Mouse (Mus musculus) mammary gland, adult 2 months (tissue): ENCODE data around the gene Strc. TPM values are rescaled to one million over a fixed set of nuclear protein-coding genes. Genes with fewer than 3 reads are reported as not detected.

Experiments used
- polyA plus RNA-seq: library from polyadenylated mRNA; depleted of rRNA; stranded (reverse); fragments of >200 nt; gene quantifications from 2 replicates; pipeline ENCODE4 v1.2.3, GENCODE M21; 2012; ENCODE audit warnings: low replicate concordance; rRNA removed

Gene Strc
- 0.13 and 0.17 TPM in 2 replicates for polyA plus RNA-seq

DNA sequence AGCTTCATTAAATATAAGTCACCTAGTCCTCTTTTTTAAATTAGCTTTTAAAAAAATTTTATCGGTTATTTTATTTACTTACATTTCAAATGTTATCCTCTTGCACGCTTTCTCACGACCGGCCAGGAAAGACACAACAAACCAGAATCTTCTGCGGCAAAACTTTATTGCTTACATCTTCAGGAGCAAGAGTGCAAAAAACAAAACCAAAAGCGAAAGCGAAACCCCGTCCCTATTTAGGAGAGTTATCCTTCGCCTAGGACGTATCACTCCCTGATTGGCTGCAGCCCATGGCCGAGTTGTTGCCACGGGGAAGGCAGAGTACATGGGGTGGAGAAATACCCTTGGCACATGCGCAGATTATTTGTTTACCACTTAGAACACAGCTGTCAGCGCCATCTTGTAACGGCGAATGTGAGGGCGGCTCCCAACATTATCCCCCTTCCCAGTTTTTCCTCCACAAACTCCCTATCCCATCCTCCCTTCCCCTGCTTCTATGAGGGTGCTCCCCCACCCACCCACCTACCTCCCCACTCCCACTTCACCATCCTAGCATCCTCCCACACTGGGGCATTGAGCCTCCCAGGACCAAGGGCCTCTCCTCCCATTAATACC lies at the start of gene Strc:
TSS of gene Strc (minus strand) at position 208 of the 615 bp plus-strand sequence.

GRCm38 (mm10) chr2:121413387-121414042 lies 26.5 kb upstream of the Strc start, which contains the start of the genes Pdia3 and Catsper2:
TSS of gene Pdia3 (plus strand) at chr2:121413775.
TSS of gene Catsper2 (minus strand) at chr2:121413792.

DNA sequence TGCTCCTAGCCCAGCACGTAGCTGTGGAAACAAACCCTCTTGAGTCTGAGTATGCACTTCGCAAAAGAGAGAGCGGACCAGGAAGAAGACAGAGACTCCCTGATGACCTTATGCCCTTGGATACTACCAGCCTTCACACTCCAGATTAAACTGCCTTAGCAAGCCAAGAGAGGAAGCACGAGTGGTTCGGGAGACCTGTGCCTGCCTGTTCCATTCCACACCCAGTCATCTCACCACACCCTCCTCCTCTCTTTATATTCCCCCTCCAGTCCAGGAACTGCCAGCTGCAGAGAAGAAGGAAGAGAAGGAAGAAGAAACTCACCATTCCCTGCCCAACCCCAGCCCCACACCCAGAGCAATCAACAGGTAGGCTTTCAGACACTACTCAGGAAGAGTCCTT lies 29.5 kb downstream of the Strc start, which contains the start of gene Ckmt1:
TSS of gene Ckmt1 (plus strand) at position 221 of the 400 bp plus-strand sequence.

DNA sequence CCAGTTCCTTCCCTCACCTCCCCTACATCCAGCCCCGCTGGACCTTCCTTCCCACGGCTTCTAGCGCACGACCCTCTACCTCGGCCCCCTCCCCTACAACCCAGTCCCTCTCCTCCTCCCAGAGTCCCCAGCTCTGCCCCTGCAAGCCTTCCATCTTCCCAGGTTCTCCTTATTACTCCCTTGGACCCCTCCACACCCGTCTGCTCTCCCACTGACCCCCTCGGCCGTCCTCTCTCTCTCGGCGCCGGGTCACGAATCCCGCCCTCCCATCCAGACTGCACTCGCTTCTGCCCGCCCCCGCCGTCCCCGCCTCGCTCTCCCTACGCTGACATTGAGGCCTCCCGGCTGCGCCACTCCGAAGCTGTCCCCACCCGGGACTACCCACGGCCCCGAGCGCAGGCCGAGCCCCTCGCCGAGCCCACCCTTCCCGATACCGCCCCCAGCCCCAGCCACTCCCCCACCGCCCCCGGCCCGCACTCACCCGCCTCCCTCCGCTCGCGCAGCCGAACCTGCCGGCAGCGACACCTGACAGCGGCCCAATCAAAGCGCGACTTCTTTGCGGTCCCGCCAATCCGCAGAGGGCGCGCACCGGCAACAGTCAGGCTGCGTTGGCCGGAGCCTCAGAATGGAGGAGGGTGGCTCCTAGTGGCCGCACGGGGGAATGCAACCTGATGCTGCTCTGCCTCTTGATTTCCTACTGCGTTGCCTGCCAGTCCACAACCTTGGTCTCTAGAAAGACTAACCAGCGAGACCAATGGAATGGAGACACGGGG lies 32.0 kb downstream of the Strc start, which contains the start of gene Ppip5k1:
TSS of gene Ppip5k1 (minus strand) at position 577 of the 773 bp plus-strand sequence.

Other genes starting within 250 kb of the Strc start
- gene Adal, start 246.7 kb downstream of the Strc start, polyA plus RNA-seq, result 3.2 and 6.8 TPM in 2 replicates
- 8.7 and 13.8 TPM in 2 replicates for gene Lcmt2, start 246.5 kb downstream of the Strc start, polyA plus RNA-seq
- gene Tubgcp4, start 216.5 kb downstream of the Strc start, polyA plus RNA-seq, result 38.3 and 50.0 TPM in 2 replicates
- 2.9 and 3.3 TPM in 2 replicates for gene Zscan29, start 216.0 kb downstream of the Strc start, polyA plus RNA-seq
- gene Trp53bp1, start 115.8 kb downstream of the Strc start, polyA plus RNA-seq, result 21.3 and 28.9 TPM in 2 replicates
- 3.4 and 5.7 TPM in 2 replicates for gene Map1a, start 97.6 kb downstream of the Strc start, polyA plus RNA-seq
- gene Ppip5k1, start 31.8 kb downstream of the Strc start, polyA plus RNA-seq, result 60.3 and 74.7 TPM in 2 replicates
- gene Ckmt1, start 29.5 kb downstream of the Strc start, polyA plus RNA-seq, result 11.3 and 12.9 TPM in 2 replicates
- 268 and 1,023 TPM in 2 replicates for gene Pdia3, start 26.6 kb upstream of the Strc start, polyA plus RNA-seq
- 1.0 and 4.7 TPM in 2 replicates for gene Catsper2, start 26.6 kb upstream of the Strc start, polyA plus RNA-seq
- gene Ell3, start 57.1 kb upstream of the Strc start, polyA plus RNA-seq, result 4.2 and 4.7 TPM in 2 replicates
- 286 and 288 TPM in 2 replicates for gene Serf2, start 62.0 kb upstream of the Strc start, polyA plus RNA-seq
- gene Hypk, start 66.1 kb upstream of the Strc start, polyA plus RNA-seq, result 4.0 and 4.7 TPM in 2 replicates
- 0.60 and 0.72 TPM in 2 replicates for gene Serinc4, start 69.6 kb upstream of the Strc start, polyA plus RNA-seq
- gene Mfap1b, start 86.9 kb upstream of the Strc start, polyA plus RNA-seq, result 2.2 and 2.9 TPM in 2 replicates
- 1.6 and 4.6 TPM in 2 replicates for gene Mfap1a, start 119.5 kb upstream of the Strc start, polyA plus RNA-seq
- gene Wdr76, start 119.6 kb upstream of the Strc start, polyA plus RNA-seq, result 2.2 and 4.3 TPM in 2 replicates